Mouse (Mus musculus): Measurements from ENCODE around the gene Zc3h18.

- TF ChIP-seq POLR2A (IDR thresholded peaks at IDR 0.05; ENCODE audit: low read depth, low read length) = no peak
- TF ChIP-seq CTCF (IDR thresholded peaks at IDR 0.05; ENCODE audit: extremely low read depth, insufficient read depth, insufficient read length, insufficient replicate concordance) = no peak
These were observed 40.0 kb upstream of the Zc3h18 start for GRCm38 (mm10) chr8:122336251-122336910.
